Mouse (Mus musculus) forebrain, embryonic 11.5 days (tissue): ENCODE measurements around the gene Mxra7. TPM values are rescaled to one million over a fixed set of nuclear protein-coding genes. Genes with fewer than 3 reads are reported as not detected.

ENCODE experiments used
- ATAC-seq: fragments of 200-750 bp; cut with Nextera tagmentation; replicated peaks from 2 replicates; pipeline ENCODE4 v1.8.0; 2017; ENCODE audit warnings: moderate TSS enrichment; ENCODE audit not compliant: low FRiP score
- DNase-seq: peaks from one replicate; pipeline ENCODE4 v3.0.0-alpha.2; 2017; ENCODE audit warnings: low spot score
- H3K27ac ChIP-seq: fragments of 300-500 bp; sonication (generic); 2 replicates; pipeline ENCODE4 v1.5.1; 2014; ENCODE audit warnings: low read depth, low read length
- H3K27me3 ChIP-seq: fragments of 300-500 bp; sonication (generic); 2 replicates; pipeline ENCODE4 v1.6.1; 2014; ENCODE audit warnings: mild to moderate bottlenecking, low read length, mixed read lengths; ENCODE audit not compliant: control insufficient read depth, insufficient read depth
- H3K36me3 ChIP-seq: fragments of 300-500 bp; sonication (generic); 2 replicates; pipeline ENCODE4 v1.6.1; 2014; ENCODE audit warnings: mild to moderate bottlenecking, low read length, moderate library complexity, mixed read lengths; ENCODE audit not compliant: control insufficient read depth, insufficient read depth
- H3K4me1 ChIP-seq: fragments of 300-500 bp; sonication (generic); replicated peaks from 2 replicates; pipeline ENCODE4 v1.6.1; 2014; ENCODE audit warnings: low read length, mixed read lengths; ENCODE audit not compliant: control insufficient read depth, insufficient read depth
- H3K4me2 ChIP-seq: fragments of 300-500 bp; sonication (generic); 2 replicates; pipeline ENCODE4 v1.6.1; 2014; ENCODE audit warnings: low read depth, mild to moderate bottlenecking, low read length, moderate library complexity, mixed read lengths; ENCODE audit not compliant: severe bottlenecking
- H3K4me3 ChIP-seq: fragments of 300-500 bp; sonication (generic); 2 replicates; pipeline ENCODE4 v1.5.1; 2014; ENCODE audit warnings: low read depth, low read length
- H3K9ac ChIP-seq: fragments of 300-500 bp; sonication (generic); 2 replicates; pipeline ENCODE4 v1.6.1; 2014; ENCODE audit warnings: low read length
- H3K9me3 ChIP-seq: fragments of 300-500 bp; sonication (generic); 2 replicates; pipeline ENCODE4 v1.6.1; 2016; ENCODE audit warnings: low read length, mixed read lengths; ENCODE audit not compliant: control insufficient read depth
- whole genome bisulfite sequencing: fragments of 180-500 bp; shearing (Covaris S2); extraction: QIAGEN DNeasy Blood & Tissue Kit; methylation state at CpG from one replicate; pipeline ENCODE4 v1.1.7; 2014; 5-methylcytosine and 5-hydroxymethylcytosine counted together
- polyA plus RNA-seq: library from polyadenylated mRNA; unstranded; fragments of >200 nt; fragmentation: Nextera tagmentation; extraction: Ambion mirVana; gene quantifications from 2 replicates; pipeline ENCODE4 v1.2.1, GENCODE M21; 2014

Gene Mxra7
- polyA plus RNA-seq = 16.8 and 19.6 TPM in 2 replicates

DNA sequence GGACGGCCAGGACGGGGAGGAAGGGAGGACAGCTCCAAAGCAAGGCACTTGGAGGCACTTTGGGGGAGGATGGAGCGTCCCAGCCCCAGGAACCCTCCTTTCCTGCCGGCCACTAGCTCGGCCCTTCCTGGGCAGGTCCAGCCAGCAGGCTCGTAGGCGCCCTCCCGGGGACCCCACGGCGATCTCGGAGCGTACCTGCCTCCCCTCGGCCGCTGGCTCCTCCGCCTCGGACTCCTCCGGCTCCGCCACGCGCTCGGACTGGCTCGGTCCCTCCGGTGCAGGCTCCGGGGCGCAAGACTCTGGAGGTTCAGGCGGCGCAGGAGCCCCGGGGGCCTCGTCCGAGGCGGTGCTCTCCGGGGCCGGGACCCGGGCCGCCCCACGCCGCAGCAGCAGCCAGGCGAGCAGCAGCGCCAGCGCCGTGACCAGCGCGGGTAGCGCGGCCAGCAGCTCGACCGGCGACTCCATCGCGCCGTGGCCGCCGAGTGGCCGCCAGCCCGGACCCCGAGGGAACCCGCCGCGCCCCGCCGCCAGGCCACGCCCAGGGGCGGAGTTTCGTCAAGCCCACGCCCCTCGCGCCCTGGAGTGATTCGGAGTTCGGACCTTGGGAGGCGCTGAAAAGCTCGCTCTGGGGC is at the start of gene Mxra7:
Mxra7 (minus strand) TSS at position 513 of the 632 bp plus-strand sequence.
- Histone ChIP-seq H3K9ac (peak within 1 kb of the TSS; percentile 89), H3K27ac (peak within 1 kb of the TSS; percentile 33; the same call in 1 of the 2 replicates), H3K4me2 (peak within 1 kb of the TSS; percentile 96), H3K9me3 (no peaks in the 10 kb centered on the region), H3K36me3 (no peaks in the 10 kb centered on the region), H3K27me3 (no peaks in the 10 kb centered on the region), H3K4me3 (peak within 1 kb of the TSS; percentile 64), H3K4me1 (peaks cover 15% of the 10 kb centered on the region)
- under 1% methylated on average over 68 of the region's 71 CpGs for WGBS
- peak; percentile 47 for ATAC-seq
- peak; percentile 90 for DNase-seq

DNA sequence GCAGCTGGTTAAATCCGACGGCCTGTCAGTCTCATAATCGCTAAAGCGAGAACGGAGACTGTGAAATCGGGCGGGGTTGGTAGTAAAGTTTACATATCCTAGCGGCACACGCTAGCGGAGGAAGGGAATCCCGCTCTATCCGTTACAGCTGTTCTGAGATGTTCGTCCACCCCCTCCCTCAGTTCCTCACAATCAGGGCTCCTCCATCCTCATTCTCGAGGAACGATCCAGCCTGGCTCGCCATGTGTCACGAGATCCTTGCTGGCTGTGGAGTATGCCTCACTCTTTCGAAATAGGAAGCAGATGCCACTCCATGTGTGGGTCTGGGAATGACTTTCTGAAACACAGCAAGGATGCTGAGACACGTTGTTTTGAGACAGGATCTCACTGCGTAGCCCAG is 46.1 kb upstream of the Mxra7 start:
- Histone ChIP-seq H3K4me2 (no peak overlapping the region), H3K4me3 (no peak overlapping the region), H3K9ac (no peak overlapping the region), H3K27ac (no peak overlapping the region), H3K9me3 (no peaks in the 10 kb centered on the region), H3K36me3 (no peaks in the 10 kb centered on the region; the same call in 1 of the 2 replicates), H3K27me3 (no peaks in the 10 kb centered on the region), H3K4me1 (no peaks in the 10 kb centered on the region)
- DNase-seq = no peak
- ATAC-seq = no peak
- 92% methylated on average over 20 of the region's 20 CpGs for WGBS

DNA sequence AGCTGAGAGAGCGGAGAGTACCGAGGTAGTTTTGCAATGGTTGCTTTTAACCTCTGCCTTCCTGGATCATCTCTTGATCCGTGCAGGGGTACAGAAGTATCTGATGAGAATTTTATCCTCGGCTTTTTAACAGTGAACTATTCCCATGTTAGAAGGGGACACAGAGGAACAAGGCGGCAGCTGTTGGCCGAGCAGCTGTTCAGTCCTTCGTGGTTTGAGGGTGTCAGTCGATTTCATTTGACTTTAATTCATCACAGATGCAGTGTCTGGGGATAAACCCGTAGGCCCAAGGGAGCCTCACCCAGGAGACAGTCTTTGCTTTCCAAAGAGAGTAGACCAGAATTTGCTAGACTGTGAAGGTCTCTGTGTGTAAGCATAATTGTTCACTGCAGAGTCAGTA is 43.7 kb upstream of the Mxra7 start:
- 93% methylated on average over 9 of the region's 9 CpGs for WGBS
- Histone ChIP-seq H3K4me2 (no peak overlapping the region), H3K9ac (no peak overlapping the region), H3K27ac (no peak overlapping the region), H3K36me3 (no peaks in the 10 kb centered on the region; the same call in 1 of the 2 replicates), H3K4me1 (no peaks in the 10 kb centered on the region), H3K9me3 (no peaks in the 10 kb centered on the region), H3K27me3 (no peaks in the 10 kb centered on the region), H3K4me3 (no peak overlapping the region)
- DNase-seq (no peak), ATAC-seq (no peak)

DNA sequence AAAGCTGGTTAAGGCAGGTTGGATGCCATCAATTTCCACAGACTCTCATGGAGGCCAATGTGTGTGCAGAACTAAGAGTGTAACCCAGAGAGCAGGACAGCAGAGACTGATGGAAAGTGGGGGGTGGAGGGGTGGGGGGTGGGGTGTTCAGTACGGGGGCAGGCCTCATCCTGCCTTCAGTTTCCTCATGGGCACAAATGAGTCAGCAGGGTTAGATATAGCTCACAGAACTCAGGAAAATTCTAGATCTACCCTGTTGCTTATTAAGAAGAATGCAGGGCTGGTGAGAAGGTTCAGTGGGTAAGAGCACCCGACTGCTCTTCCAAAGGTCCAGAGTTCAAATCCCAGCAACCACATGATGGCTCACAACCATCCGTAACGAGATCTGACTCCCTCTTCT is 41.8 kb upstream of the Mxra7 start:
- WGBS = 89% methylated on average over 4 of the region's 4 CpGs
- Histone ChIP-seq H3K4me2 (no peak overlapping the region), H3K36me3 (no peaks in the 10 kb centered on the region; the same call in 1 of the 2 replicates), H3K4me1 (no peaks in the 10 kb centered on the region), H3K9ac (no peak overlapping the region), H3K27me3 (no peaks in the 10 kb centered on the region), H3K4me3 (no peak overlapping the region), H3K9me3 (no peaks in the 10 kb centered on the region), H3K27ac (no peak overlapping the region)
- ATAC-seq (no peak), DNase-seq (no peak)

DNA sequence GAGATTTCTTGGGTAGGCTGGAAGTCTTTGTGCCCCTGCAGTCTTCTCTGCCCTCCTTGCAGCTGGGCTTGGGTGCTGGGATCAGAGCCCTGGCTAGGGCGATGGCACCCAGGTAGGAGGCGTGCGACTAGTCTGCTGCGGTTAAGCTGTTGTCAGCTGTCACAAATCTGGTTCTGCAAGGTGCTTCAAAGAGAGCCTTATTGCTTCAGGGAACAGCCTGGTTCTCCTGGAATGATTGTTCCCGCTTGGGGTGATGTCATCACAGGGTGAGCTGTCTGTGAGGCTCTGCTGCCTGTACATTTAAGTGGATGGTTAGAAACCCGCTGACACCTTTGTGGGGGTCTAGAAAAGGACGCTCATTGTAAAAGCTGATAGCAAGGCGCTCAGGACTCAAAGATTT is 41.4 kb upstream of the Mxra7 start:
- WGBS = 90% methylated on average over 8 of the region's 8 CpGs

DNA sequence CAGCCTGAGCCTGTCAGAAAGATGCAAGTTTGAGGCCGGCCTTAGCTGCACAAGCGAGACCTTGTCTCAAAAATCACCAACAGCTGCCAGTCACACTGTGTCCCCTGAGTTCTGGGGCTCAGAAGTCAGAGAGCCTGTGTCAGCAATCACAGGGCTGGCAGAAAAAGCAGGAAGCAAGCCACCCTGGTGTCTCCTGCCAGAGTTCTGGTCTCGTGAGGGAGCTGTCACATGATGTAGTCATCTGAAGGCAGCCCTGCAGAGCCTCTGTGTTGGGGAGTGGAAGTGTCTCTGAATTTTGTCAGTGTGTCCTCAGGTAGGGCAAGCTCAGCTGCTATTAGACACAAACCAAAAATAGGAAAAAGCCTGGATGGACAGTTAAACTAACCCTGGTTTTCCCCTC is 40.3 kb upstream of the Mxra7 start:
- Histone ChIP-seq H3K9ac (no peak overlapping the region), H3K4me1 (no peaks in the 10 kb centered on the region; the same call in 1 of the 2 replicates), H3K4me2 (no peak overlapping the region), H3K27ac (no peak overlapping the region), H3K36me3 (no peaks in the 10 kb centered on the region; the same call in 1 of the 2 replicates), H3K4me3 (no peak overlapping the region), H3K27me3 (no peaks in the 10 kb centered on the region), H3K9me3 (no peaks in the 10 kb centered on the region)
- DNase-seq = no peak
- 84% methylated on average over 3 of the region's 3 CpGs for WGBS
- ATAC-seq = no peak

More for the DNA sequence above, 41.4 kb upstream of the Mxra7 start:
- H3K9me3 ChIP-seq = no peaks in the 10 kb centered on the region
- no peaks in the 10 kb centered on the region; the same call in 1 of the 2 replicates for H3K4me1 ChIP-seq
- DNase-seq (no peak), ATAC-seq (no peak)
- H3K4me3 ChIP-seq = no peak overlapping the region
- H3K27ac ChIP-seq = no peak overlapping the region
- no peak overlapping the region for H3K4me2 ChIP-seq
- no peak overlapping the region for H3K9ac ChIP-seq
- H3K27me3 ChIP-seq = no peaks in the 10 kb centered on the region
- H3K36me3 ChIP-seq = no peaks in the 10 kb centered on the region; the same call in 1 of the 2 replicates

DNA sequence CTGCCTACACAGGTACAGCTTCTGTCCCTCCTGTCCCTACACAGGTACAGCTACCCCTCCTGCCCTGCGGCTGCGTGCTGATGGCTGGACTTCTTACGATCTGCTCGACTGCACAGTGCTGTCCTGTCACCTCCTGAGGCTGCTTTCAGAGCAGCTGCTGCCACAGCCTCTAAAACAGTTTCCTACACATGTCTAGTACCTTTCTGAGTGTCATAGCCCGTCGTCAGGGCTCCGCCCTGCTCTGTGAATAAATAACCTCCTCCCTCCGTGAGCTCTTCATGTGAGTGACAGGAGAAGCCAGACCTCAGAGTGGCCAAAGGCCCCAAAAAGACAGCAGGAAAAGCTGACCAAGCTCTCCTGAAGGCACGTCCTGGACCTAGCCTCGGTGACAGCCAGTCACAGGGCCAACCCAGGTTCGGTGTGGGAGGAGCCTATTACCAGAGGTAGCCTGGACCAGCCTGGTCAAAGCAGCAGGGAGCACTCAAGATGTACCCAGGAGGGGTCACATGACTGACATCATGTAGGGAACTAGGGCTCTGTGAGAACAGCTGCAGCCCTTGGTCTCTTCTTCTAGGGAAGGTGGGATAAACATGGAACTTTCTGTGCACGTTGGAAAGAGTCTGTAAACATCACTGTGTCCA is 38.2 kb upstream of the Mxra7 start:
- no peaks in the 10 kb centered on the region; the same call in 1 of the 2 replicates for H3K36me3 ChIP-seq
- H3K27me3 ChIP-seq = no peaks in the 10 kb centered on the region
- no peak overlapping the region for H3K4me3 ChIP-seq
- H3K9ac ChIP-seq = no peak overlapping the region
- WGBS = 86% methylated on average over 12 of the region's 12 CpGs
- ATAC-seq (no peak), DNase-seq (no peak)
- H3K4me1 ChIP-seq = no peaks in the 10 kb centered on the region; the same call in 1 of the 2 replicates
- no peak overlapping the region for H3K4me2 ChIP-seq
- H3K27ac ChIP-seq = no peak overlapping the region
- no peaks in the 10 kb centered on the region for H3K9me3 ChIP-seq

DNA sequence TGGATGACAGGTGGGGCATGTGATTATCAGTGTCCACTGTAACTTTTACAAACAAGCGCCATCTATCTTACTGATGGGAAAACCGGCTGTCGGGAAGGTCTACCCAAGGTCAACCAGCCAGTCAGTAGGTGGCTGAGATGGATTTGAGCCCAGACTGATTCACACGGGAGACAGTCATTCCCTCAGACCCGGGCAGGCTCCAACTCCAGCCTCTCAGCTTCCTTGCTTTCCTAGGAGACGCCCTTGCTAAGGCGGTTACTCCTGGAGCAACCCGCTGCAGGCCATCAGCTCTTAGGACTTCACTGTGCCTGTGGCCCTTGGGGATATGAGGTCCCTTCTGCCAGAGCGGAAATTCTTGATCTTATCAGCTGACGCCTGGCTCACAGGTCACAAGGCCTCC is 36.6 kb upstream of the Mxra7 start:
- H3K9me3 ChIP-seq = no peaks in the 10 kb centered on the region
- DNase-seq (no peak), ATAC-seq (no peak)
- no peak overlapping the region for H3K4me3 ChIP-seq
- no peaks in the 10 kb centered on the region for H3K27me3 ChIP-seq
- peaks cover 3% of the 10 kb centered on the region; the same call in 1 of the 2 replicates for H3K36me3 ChIP-seq
- WGBS = 87% methylated on average over 10 of the region's 10 CpGs
- no peaks in the 10 kb centered on the region; the same call in 1 of the 2 replicates for H3K4me1 ChIP-seq
- no peak overlapping the region for H3K9ac ChIP-seq
- H3K4me2 ChIP-seq = no peak overlapping the region
- H3K27ac ChIP-seq = no peak overlapping the region
